Mouse (Mus musculus) stomach, postnatal 0 days (tissue): ENCODE measurements around the gene Slc41a1.

Experiments
- CTCF ChIP-seq: IDR thresholded peaks from 2 replicates; pipeline ENCODE4 v1.5.1; 2016; ENCODE audit warnings: antibody characterized with exemption, low read depth, mild to moderate bottlenecking, moderate library complexity
- EP300 ChIP-seq: optimal IDR thresholded peaks from 2 replicates; pipeline ENCODE3; 2016; ENCODE audit warnings: antibody characterized with exemption

DNA sequence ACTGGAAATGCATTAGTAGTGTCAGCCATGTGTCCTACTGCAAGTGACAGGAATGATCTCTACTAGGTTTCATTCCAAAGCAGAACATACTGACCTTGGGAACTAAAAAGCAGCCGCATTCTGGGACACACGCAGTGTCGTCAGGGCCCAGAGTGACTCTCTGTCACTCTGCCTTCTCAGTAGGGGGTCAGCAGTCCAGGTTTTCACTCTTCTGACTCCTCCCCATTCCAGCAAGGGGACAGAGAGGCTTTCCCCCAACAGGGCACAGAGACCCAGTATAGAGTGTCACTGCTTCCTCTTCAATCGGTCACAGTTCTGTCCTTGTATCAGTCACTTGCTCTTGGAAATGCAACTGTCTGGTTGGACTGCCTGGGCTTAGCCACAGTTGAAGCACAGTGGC, 14.9 kb downstream of the Slc41a1 start:
- TF ChIP-seq EP300 (no peak), CTCF (no peak)
